Mouse (Mus musculus): ENCODE results near the gene Arl8b. TPM values are rescaled to one million over a fixed set of nuclear protein-coding genes. Genes with fewer than 3 reads are reported as not detected.
"Not testable (repeated sequence)": the region's sequence is repeated elsewhere in the genome, so short reads cannot be mapped to it uniquely, and the experiment has no call there.

Gene Arl8b
- total RNA-seq, 1 experiment from 2014 or later = 67.1 TPM

GRCm38 (mm10) chr6:108852986-108853385 lies 70.1 kb downstream of the Arl8b start:
- ATAC-seq (replicated peaks in 1 of 2; ENCODE audit: insufficient read depth in 1 of 2, low FRiP score in 2 of 2, low TSS enrichment in 1 of 2, low read depth in 1 of 2, poor library complexity in 2 of 2, severe bottlenecking in 2 of 2) = no peak

- ATAC-seq (replicated peaks in 1 of 2; ENCODE audit: insufficient read depth in 1 of 2, low FRiP score in 2 of 2, low TSS enrichment in 1 of 2, low read depth in 1 of 2, poor library complexity in 2 of 2, severe bottlenecking in 2 of 2) = no peak
Measured at GRCm38 (mm10) chr6:108858583-108858982, 75.7 kb downstream of the Arl8b start.

- ATAC-seq (replicated peaks in 1 of 2; ENCODE audit: insufficient read depth in 1 of 2, low FRiP score in 2 of 2, low TSS enrichment in 1 of 2, low read depth in 1 of 2, poor library complexity in 2 of 2, severe bottlenecking in 2 of 2) = no peak
Measured at GRCm38 (mm10) chr6:108861226-108861625, 78.3 kb downstream of the Arl8b start.

- ATAC-seq (replicated peaks in 1 of 2; ENCODE audit: insufficient read depth in 1 of 2, low FRiP score in 2 of 2, low TSS enrichment in 1 of 2, low read depth in 1 of 2, poor library complexity in 2 of 2, severe bottlenecking in 2 of 2) = peak in 1 of 2 experiments; percentile 32; a peak in 2 of 4 replicates
Measured at GRCm38 (mm10) chr6:108862548-108862947, 79.6 kb downstream of the Arl8b start.

- no peak for ATAC-seq (replicated peaks in 1 of 2; ENCODE audit: insufficient read depth in 1 of 2, low FRiP score in 2 of 2, low TSS enrichment in 1 of 2, low read depth in 1 of 2, poor library complexity in 2 of 2, severe bottlenecking in 2 of 2)
Measured at GRCm38 (mm10) chr6:108866317-108866716, 83.4 kb downstream of the Arl8b start.

GRCm38 (mm10) chr6:108869031-108869430 lies 86.1 kb downstream of the Arl8b start:
- not testable (repeated sequence) for ATAC-seq (replicated peaks in 1 of 2; ENCODE audit: insufficient read depth in 1 of 2, low FRiP score in 2 of 2, low TSS enrichment in 1 of 2, low read depth in 1 of 2, poor library complexity in 2 of 2, severe bottlenecking in 2 of 2)

- no peak for ATAC-seq (replicated peaks in 1 of 2; ENCODE audit: insufficient read depth in 1 of 2, low FRiP score in 2 of 2, low TSS enrichment in 1 of 2, low read depth in 1 of 2, poor library complexity in 2 of 2, severe bottlenecking in 2 of 2)
Measured at GRCm38 (mm10) chr6:108870421-108870820, 87.5 kb downstream of the Arl8b start.

GRCm38 (mm10) chr6:108871251-108871650 lies 88.4 kb downstream of the Arl8b start:
- ATAC-seq (replicated peaks in 1 of 2; ENCODE audit: insufficient read depth in 1 of 2, low FRiP score in 2 of 2, low TSS enrichment in 1 of 2, low read depth in 1 of 2, poor library complexity in 2 of 2, severe bottlenecking in 2 of 2) = no peak

Other genes starting within 250 kb of the Arl8b start
- 21.6 and 29.8 TPM in 2 replicates for gene Bhlhe40, start 122.5 kb upstream of the Arl8b start, total RNA-seq (2017)
- 18.5 and 27.3 TPM in 2 replicates for gene Edem1, start 45.5 kb downstream of the Arl8b start, total RNA-seq (2017)